Mouse (Mus musculus): Measurements from ENCODE around the gene Rpl34. TPM values are rescaled to one million over a fixed set of nuclear protein-coding genes. Genes with fewer than 3 reads are reported as not detected.

Gene Rpl34
- total RNA-seq, 2 experiments from 2014 or later, result 2,689 to 3,590 TPM

- no peak for ATAC-seq (replicated peaks; ENCODE audit: low FRiP score, low TSS enrichment, poor library complexity, severe bottlenecking)
These were observed 52.3 kb downstream of the Rpl34 start for GRCm38 (mm10) chr3:130677671-130678460.

Other genes with a start within 250 kb of the Rpl34 start
- gene Etnppl, start 113.0 kb downstream of the Rpl34 start, total RNA-seq (2014; fragmentation: Nextera tagmentation), result not detected in 2 replicates
- gene Etnppl, start 113.0 kb downstream of the Rpl34 start, total RNA-seq (2017), result not detected in 2 replicates
- 102 and 150 TPM in 2 replicates for gene Ostc, start 21.0 kb downstream of the Rpl34 start, total RNA-seq (2014; fragmentation: Nextera tagmentation)
- gene Ostc, start 21.0 kb downstream of the Rpl34 start, total RNA-seq (2017), result 117 and 156 TPM in 2 replicates

All from megakaryocyte-erythroid progenitor cell, adult 5-6 weeks (primary cell).